Mouse (Mus musculus): Measurements from ENCODE around the gene Spata2l. TPM values are rescaled to one million over a fixed set of nuclear protein-coding genes. Genes with fewer than 3 reads are reported as not detected.
"Not testable (repeated sequence)": the region's sequence is repeated elsewhere in the genome, so short reads cannot be mapped to it uniquely, and the experiment has no call there.

Spata2l gene
- polyA plus RNA-seq, 1 experiment from 2014 or later: 4.8 TPM

- ATAC-seq (ENCODE audit: low read depth): no peak
- Histone ChIP-seq H3K4me2 (no peak overlapping the region), H3K4me1 (replicated peaks) (peaks cover 26% of the 10 kb centered on the region), H3K9ac (no peak overlapping the region), H3K9me3 (no peaks in the 10 kb centered on the region), H3K36me3 (peaks cover 2% of the 10 kb centered on the region; the same call in 1 of the 2 replicates), H3K27ac (replicated peaks) (no peak overlapping the region), H3K27me3 (no peaks in the 10 kb centered on the region), H3K4me3 (no peak overlapping the region)
- 92% methylated on average over 3 of the region's 3 CpGs for WGBS
These were observed 20.6 kb downstream of the Spata2l start for GRCm38 (mm10) chr8:123215430-123215829.

GRCm38 (mm10) chr8:123213118-123213772 is 22.8 kb downstream of the Spata2l start:
- Histone ChIP-seq H3K9ac (peak overlapping the region; percentile 99), H3K27ac (replicated peaks) (peak overlapping the region; percentile 69), H3K4me3 (peak overlapping the region; percentile 97), H3K27me3 (no peaks in the 10 kb centered on the region), H3K4me1 (replicated peaks) (peaks cover 26% of the 10 kb centered on the region), H3K4me2 (peak overlapping the region; percentile 92), H3K9me3 (no peaks in the 10 kb centered on the region), H3K36me3 (peaks cover 24% of the 10 kb centered on the region)
- 22% methylated on average over 22 of the region's 22 CpGs for WGBS
- ATAC-seq (ENCODE audit: low read depth): peak; percentile 30; the same call in 1 of the 2 replicates

- ATAC-seq (ENCODE audit: low read depth): peak; percentile 94
These were observed 23.5 kb downstream of the Spata2l start, which contains the start of the genes Chmp1a and Spata33 for GRCm38 (mm10) chr8:123212321-123213117. Gene Chmp1a (minus strand): TSS chr8:123212763. Gene Spata33 (plus strand): TSS chr8:123212832.

GRCm38 (mm10) chr8:123211876-123212275 is 24.2 kb downstream of the Spata2l start:
- H3K27me3 ChIP-seq: no peaks in the 10 kb centered on the region
- H3K4me3 ChIP-seq: peak overlapping the region; percentile 97
- peak overlapping the region; percentile 92 for H3K4me2 ChIP-seq
- peaks cover 37% of the 10 kb centered on the region for H3K36me3 ChIP-seq
- WGBS: 46% methylated on average over 10 of the region's 10 CpGs
- peak overlapping the region; percentile 69; the same call in 1 of the 2 replicates for H3K27ac ChIP-seq (replicated peaks)
- ATAC-seq (ENCODE audit: low read depth): no peak; the same call in 1 of the 2 replicates
- no peaks in the 10 kb centered on the region for H3K9me3 ChIP-seq
- H3K4me1 ChIP-seq (replicated peaks): peaks cover 26% of the 10 kb centered on the region
- peak overlapping the region; percentile 99 for H3K9ac ChIP-seq

More at GRCm38 (mm10) chr8:123212321-123213117, 23.5 kb downstream of the Spata2l start, which contains the start of the genes Chmp1a and Spata33:
- Histone ChIP-seq H3K27me3 (no peaks in the 10 kb centered on the region), H3K9ac (peak within 1 kb of the TSS; percentile 99), H3K4me3 (peak within 1 kb of the TSS; percentile 97), H3K36me3 (peaks cover 31% of the 10 kb centered on the region), H3K4me2 (peak within 1 kb of the TSS; percentile 92), H3K4me1 (replicated peaks) (peaks cover 26% of the 10 kb centered on the region), H3K9me3 (no peaks in the 10 kb centered on the region), H3K27ac (replicated peaks) (peak within 1 kb of the TSS; percentile 69)
- under 1% methylated on average over 61 of the region's 76 CpGs for WGBS

GRCm38 (mm10) chr8:123203571-123203970 is 32.5 kb downstream of the Spata2l start:
- WGBS: 92% methylated on average over 3 of the region's 3 CpGs
- Histone ChIP-seq H3K27ac (replicated peaks) (no peak overlapping the region), H3K27me3 (no peaks in the 10 kb centered on the region; the same call in 1 of the 2 replicates), H3K4me3 (no peak overlapping the region), H3K36me3 (peaks cover 45% of the 10 kb centered on the region), H3K9me3 (no peaks in the 10 kb centered on the region), H3K4me1 (replicated peaks) (peaks cover 5% of the 10 kb centered on the region; the same call in 1 of the 2 replicates), H3K9ac (no peak overlapping the region), H3K4me2 (no peak overlapping the region)
- ATAC-seq (ENCODE audit: low read depth): no peak

GRCm38 (mm10) chr8:123202288-123202687 is 33.7 kb downstream of the Spata2l start:
- Histone ChIP-seq H3K4me3 (no peak overlapping the region), H3K9me3 (no peaks in the 10 kb centered on the region), H3K4me2 (no peak overlapping the region), H3K36me3 (peaks cover 33% of the 10 kb centered on the region), H3K9ac (no peak overlapping the region), H3K27ac (replicated peaks) (no peak overlapping the region), H3K4me1 (replicated peaks) (peaks cover 5% of the 10 kb centered on the region; the same call in 1 of the 2 replicates), H3K27me3 (no peaks in the 10 kb centered on the region; the same call in 1 of the 2 replicates)
- WGBS: 23% methylated on average over 5 of the region's 5 CpGs
- ATAC-seq (ENCODE audit: low read depth): peak; percentile 57

GRCm38 (mm10) chr8:123199864-123200263 is 36.2 kb downstream of the Spata2l start:
- no peaks in the 10 kb centered on the region for H3K9me3 ChIP-seq
- ATAC-seq (ENCODE audit: low read depth): no peak
- 77% methylated on average over 14 of the region's 14 CpGs for WGBS

GRCm38 (mm10) chr8:123197016-123197415 is 39.0 kb downstream of the Spata2l start:
- not testable (repeated sequence) for H3K27me3 ChIP-seq; ATAC-seq (ENCODE audit: low read depth); H3K27ac ChIP-seq (replicated peaks); H3K4me2 ChIP-seq; H3K4me1 ChIP-seq (replicated peaks); H3K9ac ChIP-seq; H3K4me3 ChIP-seq; H3K36me3 ChIP-seq; H3K9me3 ChIP-seq
- WGBS: 70% methylated on average over 5 of the region's 5 CpGs

More at GRCm38 (mm10) chr8:123199864-123200263, 36.2 kb downstream of the Spata2l start:
- H3K27ac ChIP-seq (replicated peaks): no peak overlapping the region
- H3K36me3 ChIP-seq: peaks cover 12% of the 10 kb centered on the region
- H3K27me3 ChIP-seq: no peaks in the 10 kb centered on the region; the same call in 1 of the 2 replicates
- H3K4me3 ChIP-seq: no peak overlapping the region
- H3K4me1 ChIP-seq (replicated peaks): peaks cover 5% of the 10 kb centered on the region; the same call in 1 of the 2 replicates
- no peak overlapping the region for H3K4me2 ChIP-seq
- no peak overlapping the region for H3K9ac ChIP-seq

- WGBS: 69% methylated on average over 9 of the region's 9 CpGs
- H3K9ac ChIP-seq: no peak overlapping the region
- no peak overlapping the region for H3K27ac ChIP-seq (replicated peaks)
- ATAC-seq (ENCODE audit: low read depth): no peak
- H3K9me3 ChIP-seq: no peaks in the 10 kb centered on the region
- no peaks in the 10 kb centered on the region for H3K36me3 ChIP-seq
- H3K27me3 ChIP-seq: no peaks in the 10 kb centered on the region
- 0 out of 2 replicates have a peak, but pooled peaks cover 4% of the 10 kb centered on the region for H3K4me1 ChIP-seq (replicated peaks)
- H3K4me2 ChIP-seq: no peak overlapping the region
- no peak overlapping the region for H3K4me3 ChIP-seq
These were observed 42.3 kb downstream of the Spata2l start for GRCm38 (mm10) chr8:123193771-123194170.

- H3K9me3 ChIP-seq: no peaks in the 10 kb centered on the region
- no peak overlapping the region for H3K27ac ChIP-seq (replicated peaks)
- no peak for ATAC-seq (ENCODE audit: low read depth)
- H3K27me3 ChIP-seq: no peaks in the 10 kb centered on the region
- H3K4me1 ChIP-seq (replicated peaks): 0 out of 2 replicates have a peak, but pooled peaks cover 4% of the 10 kb centered on the region
- H3K4me2 ChIP-seq: no peak overlapping the region
- H3K36me3 ChIP-seq: no peaks in the 10 kb centered on the region
- no peak overlapping the region for H3K4me3 ChIP-seq
- WGBS: 62% methylated on average over 8 of the region's 8 CpGs
- H3K9ac ChIP-seq: no peak overlapping the region
These were observed 44.1 kb downstream of the Spata2l start for GRCm38 (mm10) chr8:123191908-123192307.

GRCm38 (mm10) chr8:123190678-123191077 is 45.4 kb downstream of the Spata2l start:
- H3K36me3 ChIP-seq: no peaks in the 10 kb centered on the region
- 3% methylated on average over 9 of the region's 9 CpGs for WGBS
- no peak overlapping the region for H3K9ac ChIP-seq
- no peak overlapping the region for H3K4me3 ChIP-seq
- H3K4me1 ChIP-seq (replicated peaks): 0 out of 2 replicates have a peak, but pooled peaks cover 4% of the 10 kb centered on the region
- ATAC-seq (ENCODE audit: low read depth): no peak
- no peaks in the 10 kb centered on the region for H3K9me3 ChIP-seq
- no peaks in the 10 kb centered on the region for H3K27me3 ChIP-seq
- no peak overlapping the region for H3K4me2 ChIP-seq
- H3K27ac ChIP-seq (replicated peaks): no peak overlapping the region

GRCm38 (mm10) chr8:123188841-123189240 is 47.2 kb downstream of the Spata2l start:
- Histone ChIP-seq H3K27me3 (no peaks in the 10 kb centered on the region), H3K9me3 (no peaks in the 10 kb centered on the region), H3K4me1 (replicated peaks) (0 out of 2 replicates have a peak, but pooled peaks cover 4% of the 10 kb centered on the region), H3K4me3 (no peak overlapping the region), H3K27ac (replicated peaks) (no peak overlapping the region), H3K4me2 (no peak overlapping the region), H3K9ac (no peak overlapping the region), H3K36me3 (no peaks in the 10 kb centered on the region)
- 80% methylated on average over 7 of the region's 7 CpGs for WGBS
- ATAC-seq (ENCODE audit: low read depth): no peak
